Mouse (Mus musculus) neural tube, embryonic 10.5 days (tissue): Measurements from ENCODE around the gene Fndc3a.

Experiments used
- DNase-seq: peaks from one replicate; pipeline ENCODE4 v3.0.0-alpha.2; 2017; ENCODE audit warnings: low spot score; ENCODE audit errors: extremely low spot score

Gene Fndc3a

DNA sequence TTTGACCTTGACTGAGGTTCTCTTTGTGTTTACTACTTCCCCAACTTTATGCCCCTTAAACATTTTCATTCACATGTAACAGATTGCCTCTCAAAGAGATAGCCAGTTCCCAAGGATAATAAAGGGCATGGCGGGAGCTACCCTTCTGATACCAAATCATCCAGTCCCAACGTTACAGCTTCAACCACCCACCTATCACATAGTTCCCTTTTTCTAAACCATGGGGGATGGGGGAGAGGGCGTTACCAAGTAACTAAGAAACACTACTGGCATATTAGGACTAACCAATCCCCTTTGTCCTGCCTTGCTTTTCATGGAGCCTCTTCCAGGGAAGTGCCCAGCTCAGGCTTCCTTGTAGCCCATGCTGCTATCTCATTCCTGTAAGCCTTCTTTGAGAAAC, 32.6 kb downstream of the Fndc3a start:
- no peak for DNase-seq

DNA sequence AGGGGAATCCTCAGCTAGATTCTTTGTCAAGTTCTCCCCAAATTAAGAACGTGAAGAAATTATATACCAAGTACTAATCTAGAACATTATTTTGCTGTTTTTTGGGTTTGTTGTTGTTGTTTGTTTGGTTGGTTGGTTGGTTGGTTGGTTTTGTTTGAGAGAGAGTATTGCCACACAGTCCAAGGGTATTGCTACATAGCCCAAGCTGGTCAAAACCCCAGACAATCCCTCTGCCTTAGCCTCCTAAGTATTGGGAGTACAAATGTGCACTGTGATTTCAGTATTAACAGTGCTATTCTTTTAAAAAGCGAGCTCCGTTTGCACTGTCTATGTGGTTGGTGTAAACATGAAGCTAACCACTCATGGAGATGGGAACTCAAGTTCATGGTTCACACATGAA, 37.9 kb downstream of the Fndc3a start:
- no peak for DNase-seq

DNA sequence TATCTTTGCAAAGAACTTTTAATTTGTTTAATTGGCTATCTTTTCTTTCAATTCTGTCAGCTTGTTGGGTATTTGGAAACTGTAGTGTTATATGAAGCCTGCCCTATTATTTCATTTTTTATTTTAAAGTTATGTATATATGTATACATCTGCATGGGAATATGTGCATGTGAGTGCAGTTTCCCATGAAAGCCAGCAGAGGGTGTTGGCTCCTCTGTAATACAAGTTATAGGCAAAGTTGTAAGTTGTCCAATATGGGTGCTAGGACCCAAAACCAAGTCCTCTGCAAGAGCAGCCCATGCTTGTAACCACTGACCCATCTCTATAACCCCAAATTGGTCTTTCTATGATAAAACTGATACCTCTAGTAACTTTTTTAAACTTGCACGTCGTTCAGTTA, 38.8 kb downstream of the Fndc3a start:
- no peak for DNase-seq

DNA sequence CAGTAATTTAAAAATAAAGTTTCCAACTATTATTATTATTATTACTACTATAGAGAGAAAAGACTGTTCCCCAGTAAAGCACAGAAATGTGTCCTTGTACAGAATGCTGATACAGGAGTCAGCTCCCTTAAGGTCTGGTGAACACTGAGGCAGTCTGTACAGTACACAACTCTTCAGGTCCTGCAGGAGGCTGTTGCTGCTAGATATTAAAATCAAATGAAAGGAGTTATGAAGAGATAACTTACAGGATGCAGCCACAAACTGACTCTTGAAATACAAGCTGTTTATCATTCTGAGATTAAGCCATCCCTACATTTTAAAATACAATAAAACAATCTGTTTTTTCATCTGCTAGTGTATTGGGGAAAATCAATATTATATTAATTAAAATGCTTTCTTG, 60.5 kb downstream of the Fndc3a start:
- no peak for DNase-seq

DNA sequence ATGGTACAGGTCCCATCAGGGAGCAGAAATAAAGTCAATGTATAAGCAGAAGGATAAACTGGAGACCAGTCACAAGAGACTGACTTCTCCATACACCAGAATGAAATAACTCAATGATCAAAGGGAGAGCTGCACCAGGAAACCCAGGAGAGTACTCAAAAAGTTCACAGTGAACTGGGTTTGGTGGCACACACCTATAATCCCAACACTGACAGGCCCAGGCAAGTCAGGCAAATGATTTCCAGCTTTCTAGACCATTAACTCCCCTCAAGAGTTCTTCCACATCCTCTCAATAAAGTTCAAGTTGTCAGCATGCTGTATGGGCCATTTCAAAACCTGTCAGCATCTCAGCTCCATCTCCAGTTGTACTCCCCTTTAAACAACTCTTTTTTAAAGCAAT, 64.3 kb downstream of the Fndc3a start:
- DNase-seq = no peak

DNA sequence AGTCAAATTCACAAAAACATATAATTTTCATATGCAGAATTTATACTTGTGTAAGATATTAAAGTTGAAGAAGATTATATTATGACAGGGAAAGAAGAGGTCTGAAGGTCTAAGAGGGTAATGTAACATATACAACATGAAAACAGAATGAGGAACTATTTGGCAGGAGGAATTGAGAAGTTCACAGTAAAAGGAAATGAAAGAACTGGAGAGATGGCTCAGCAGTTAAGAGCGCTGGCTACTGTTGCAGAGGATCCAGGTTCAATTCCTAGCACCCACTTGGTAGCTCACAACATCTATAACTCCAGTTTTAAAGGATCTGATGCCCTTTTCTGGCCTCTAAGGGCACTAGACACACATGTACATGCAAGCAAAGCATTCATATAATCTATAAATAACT, 65.2 kb downstream of the Fndc3a start:
- no peak for DNase-seq

DNA sequence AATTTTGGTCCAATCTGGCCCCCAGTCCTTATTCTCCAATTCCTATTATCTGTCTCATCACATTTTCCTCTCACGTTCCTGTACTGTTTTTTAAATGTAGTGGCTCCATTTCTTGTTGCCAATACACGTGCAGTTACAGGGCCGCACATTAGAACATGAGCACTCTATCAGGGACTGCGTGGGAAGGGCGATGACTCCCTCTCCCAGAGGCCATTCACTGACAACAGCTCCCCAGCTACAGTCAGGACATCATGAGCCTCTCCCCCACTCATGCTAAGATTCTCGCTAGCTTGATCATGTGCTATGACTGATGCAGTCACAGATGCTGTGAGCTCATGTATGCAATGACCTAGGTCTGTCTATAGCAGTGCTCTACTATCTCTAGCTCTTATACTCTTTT, 71.3 kb downstream of the Fndc3a start:
- DNase-seq = no peak

DNA sequence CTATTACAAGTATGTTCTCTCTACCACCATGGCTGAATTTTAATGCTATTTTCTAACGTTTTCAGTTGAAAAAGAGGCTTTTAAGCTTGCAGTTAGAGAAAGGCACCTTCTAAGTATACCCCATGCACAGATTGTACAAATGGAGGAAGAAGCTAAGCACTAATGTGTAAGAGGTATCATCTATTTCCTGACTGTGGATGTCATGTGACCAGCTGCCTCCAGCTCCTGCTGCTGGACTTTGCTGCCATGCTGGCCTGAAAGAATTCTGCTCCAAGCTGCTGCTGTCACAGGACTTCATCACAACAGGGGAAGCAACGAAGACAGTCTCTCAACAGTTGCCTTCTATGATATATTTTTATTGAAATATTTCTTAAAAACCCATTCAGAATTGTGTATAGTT, 76.2 kb downstream of the Fndc3a start:
- DNase-seq = no peak

DNA sequence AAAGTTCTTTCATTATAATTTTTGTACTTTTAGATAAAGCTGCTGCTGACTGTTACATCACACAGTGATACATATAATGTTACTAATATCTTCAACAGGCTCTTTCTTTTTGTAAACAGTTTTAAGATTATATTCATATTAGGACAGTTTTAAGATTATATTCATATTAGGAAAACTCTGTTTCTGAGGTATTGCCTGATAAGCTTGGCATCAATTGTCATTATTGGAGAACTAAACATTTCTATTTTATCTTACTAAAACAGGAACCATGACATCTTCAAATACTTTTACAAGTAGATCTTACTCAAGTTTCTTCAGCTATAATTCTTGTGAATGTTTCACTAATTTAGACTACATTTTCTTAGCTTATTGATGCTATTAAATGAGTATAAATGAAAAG, 84.4 kb downstream of the Fndc3a start:
- no peak for DNase-seq

DNA sequence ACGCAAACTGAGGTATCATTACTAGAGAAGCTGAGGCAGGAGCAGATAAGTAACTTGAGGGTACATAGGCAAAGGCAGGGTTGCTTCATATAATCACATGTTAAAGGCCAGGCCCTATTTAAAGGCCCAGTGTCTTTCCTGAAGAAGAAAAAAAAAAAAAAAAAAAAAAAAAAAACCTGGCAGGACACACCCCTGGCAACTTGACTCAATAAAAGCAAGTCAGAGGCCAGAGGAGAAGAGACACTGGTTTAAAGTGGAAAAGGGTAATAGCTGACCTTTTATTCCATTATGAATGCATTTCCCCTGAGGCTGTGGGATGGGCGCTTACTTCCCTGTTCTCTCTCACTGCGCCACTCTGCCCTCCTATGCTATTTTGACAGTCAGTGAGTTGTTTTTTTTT, 105.7 kb downstream of the Fndc3a start:
- DNase-seq = no peak

DNA sequence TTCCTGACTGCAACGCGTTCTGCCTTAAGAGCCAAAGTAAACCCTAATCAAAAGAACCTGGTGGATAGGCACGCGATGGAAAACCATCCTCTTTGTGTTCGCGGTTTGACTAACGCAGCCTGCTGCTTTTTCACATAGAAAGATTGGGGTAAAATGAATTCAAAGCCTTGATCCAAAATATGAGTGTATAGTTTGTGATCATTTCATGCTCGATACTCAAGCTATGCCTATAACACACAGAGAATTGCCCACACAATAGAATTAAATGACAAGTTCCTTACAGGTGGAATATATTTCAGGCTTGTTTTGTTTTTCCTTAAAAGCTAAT, 106.6 kb downstream of the Fndc3a start:
- no peak for DNase-seq

DNA sequence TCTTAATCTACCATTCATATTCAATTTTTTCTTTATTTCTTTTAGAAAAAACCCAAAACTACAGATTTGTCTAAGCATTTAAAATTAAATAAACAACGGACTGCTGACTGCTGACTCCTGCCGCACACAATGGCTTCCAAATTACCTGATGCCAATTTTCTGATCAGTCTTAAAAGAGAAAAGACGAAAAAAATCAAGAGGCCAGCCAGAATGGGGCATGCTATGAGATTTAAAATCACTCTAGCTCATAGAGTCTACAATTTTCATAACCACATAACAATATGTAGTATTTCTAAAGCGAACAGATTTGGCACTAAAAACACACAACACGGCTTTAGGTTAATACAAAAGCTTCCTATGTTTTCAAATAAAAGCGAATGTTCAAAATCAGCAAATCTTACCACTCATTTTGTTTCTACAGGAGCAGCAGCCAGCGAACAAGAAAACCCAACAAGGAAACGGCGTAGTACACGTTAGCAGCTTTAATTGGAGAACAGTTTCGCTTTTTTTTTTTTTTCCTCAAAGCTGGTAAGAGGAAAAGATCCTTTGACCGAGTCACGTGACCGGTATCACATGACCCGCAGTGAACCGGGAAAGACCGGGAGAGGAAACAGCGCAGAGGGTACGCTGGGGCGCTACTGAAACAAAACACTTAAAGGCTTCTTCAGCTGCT, 107.1 kb downstream of the Fndc3a start:
- peak; percentile 90 for DNase-seq

DNA sequence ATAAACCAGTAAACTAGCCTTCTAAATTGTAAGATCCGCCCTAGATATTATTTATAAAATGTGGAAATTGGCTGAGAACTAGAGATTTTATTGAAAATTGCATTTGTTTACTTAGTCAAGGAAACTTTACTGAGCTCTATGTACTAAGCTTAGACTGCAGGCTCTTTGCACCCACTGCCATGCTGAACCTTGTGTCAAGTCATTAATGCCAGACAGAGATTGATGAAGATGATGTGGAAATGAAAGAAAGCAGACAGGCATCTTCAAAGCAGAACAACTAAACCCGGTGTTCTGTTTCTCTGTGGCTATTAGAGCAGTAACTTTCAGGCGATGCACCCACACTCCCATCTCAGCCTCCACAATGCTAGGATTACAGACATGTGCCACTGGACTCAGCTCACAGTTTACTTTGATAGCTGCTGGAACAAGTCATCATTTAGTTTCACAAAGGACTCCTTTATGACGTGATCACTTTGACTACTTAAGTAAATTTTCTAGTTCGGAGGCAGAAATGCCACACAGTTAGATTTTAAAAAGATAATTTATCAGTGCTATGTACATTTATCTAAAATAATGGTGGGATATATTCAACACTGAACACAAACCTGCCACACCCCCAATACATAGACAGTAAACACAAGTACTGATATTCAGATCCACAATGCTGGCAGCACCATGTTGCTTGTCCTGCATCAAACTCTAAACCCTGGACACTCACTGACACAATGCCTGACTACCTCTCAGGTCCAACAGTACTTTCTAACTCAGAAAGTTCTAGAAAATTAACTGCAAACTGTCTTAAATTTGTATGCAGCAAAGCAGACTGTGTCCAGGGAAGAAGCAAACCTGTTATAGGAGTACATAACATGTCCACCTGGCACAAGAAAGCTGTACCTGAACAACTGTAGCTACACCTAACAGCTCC, 108.2 kb downstream of the Fndc3a start:
- no peak for DNase-seq

DNA sequence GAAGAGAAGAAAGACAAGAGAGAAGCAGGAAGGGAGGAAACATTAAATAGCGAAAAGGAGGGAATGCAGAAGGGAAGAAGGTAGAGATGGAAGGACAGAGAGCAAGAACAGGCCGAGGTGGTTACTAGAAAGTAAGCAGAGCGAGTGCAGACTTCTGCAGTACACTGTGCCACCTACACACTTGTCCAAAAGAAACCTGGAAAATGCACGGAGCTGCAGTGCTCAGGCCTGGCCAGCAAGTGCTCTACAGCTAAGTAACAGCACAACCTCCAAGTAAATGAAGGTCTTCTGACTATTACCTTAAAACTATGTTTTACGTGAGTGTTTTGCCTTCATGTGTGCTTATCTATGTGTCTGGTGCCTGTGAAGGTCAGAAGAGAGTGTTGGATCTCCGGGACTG, 109.4 kb downstream of the Fndc3a start:
- DNase-seq = no peak

DNA sequence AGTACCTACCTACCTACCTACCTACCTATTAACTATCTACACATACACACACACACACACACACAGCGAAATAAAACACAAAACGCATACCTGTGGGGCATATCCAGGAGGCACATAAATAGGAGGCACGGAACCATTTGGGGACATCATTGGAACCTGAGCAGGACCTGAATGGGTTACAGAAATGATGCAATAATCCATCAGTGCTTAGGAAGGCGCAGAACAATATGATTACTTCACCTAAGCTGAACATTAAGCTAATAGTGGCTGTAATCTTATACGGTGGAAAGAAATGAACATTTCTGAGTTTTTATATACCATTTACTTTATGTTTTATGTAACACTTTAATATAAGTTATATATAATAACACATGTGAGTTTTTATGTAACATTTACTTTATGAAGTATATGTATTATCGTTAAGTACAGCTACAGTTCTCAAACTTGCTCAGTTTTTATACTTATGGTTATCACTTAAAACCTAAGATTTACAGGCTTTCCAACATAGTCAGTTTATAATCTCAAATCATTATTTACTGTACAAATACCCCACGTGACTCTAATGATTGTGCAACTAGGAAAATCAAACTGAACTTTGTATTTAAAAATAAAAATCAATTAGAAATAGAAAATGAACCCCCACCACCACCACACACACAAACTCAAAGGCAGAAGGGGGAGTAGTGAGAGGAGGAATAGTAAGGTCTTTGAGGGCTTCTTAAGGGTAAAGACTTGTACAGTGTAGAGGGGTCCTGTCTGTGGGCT, 110.6 kb downstream of the Fndc3a start:
- DNase-seq = no peak

DNA sequence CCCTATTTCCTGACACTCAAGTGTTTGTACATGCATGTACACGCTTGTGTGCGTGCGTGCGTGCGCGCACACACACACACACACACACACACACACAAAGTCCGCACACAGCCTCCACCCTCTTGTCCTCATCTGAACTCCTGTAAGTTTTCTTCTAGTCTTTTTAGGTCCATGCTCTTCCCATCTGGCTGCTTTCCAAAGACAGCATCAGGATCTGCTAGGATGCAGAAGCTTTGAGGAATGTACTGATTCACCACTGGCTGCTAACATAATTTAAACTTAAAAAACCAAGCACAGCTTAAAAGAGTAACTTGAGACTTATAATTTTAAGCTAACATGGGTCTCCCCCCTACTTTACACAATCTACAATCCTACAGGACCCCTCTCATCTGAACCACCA, 115.6 kb downstream of the Fndc3a start:
- DNase-seq = no peak

DNA sequence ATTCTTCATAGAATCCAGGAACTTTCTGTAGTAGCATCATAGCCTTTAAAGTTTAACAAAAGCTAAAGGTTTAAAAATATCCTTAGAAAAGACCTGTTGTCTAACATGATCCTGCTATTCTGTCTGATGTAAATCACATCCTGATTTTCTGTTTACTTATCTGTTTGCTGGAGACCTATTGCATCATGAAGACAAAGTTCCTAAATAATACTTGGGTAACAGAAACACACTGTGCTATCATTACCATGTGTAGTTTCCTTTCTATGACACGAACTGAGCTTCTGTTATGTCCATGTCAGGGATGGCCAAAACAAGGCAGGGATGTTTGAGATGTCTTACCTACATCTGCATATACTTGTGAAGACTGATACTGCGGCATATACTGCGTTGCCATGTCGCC, 120.4 kb downstream of the Fndc3a start:
- DNase-seq = no peak

DNA sequence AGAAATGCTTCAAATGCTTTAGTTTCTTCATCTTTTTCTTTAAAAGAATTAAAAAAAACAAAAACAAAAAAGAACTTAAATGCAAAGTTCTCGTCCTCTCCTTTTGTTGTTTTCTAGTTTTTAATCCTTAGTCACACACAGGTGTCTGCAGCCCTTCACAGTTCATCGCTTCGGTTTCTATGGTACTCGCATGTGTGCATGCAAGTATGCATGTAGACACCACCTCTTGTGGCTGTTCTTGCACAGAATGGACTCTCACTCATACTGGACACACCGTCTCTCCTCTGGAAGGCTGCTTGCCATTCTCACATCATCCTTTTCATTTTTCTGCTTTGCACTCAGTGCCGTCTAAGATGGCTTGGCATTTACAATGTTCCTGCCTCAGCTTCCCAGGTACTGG, 126.8 kb downstream of the Fndc3a start:
- DNase-seq = no peak

DNA sequence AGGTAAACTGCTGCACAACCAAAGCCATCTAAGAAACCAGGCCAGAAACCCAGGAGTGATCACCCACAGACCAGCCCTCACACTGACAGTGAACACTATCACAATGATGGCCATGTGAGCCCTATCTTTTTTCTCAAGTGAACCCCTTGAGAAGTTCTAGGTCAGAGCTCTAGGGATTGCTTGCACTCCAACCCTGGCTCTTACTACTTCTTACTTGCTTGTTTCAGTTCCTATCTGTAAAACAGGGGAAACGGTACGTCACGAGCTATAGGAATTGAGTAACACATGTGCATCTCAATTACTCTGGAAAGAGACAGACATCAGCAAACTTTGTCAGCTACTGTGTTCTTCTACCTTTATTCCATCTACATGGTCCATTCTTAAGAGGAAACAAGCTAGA, 128.8 kb downstream of the Fndc3a start:
- no peak for DNase-seq

DNA sequence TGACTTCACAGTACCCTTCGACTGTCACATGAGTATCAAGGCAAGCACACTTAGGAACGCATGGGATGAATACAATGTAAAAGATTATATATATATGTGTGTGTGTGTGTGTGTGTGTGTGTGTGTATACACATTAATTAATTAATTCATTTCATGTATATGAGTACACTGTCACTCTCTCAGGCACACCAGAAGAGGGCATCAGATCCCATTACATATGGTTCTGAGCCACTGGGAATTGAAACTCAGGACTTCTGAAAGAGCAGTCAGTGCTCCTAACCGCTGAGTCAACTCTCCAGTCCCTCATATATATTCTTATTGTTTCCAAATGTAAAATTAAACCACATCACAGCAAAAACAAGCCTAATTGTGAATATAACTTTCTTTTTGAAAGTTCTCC, 133.5 kb downstream of the Fndc3a start:
- DNase-seq = no peak

DNA sequence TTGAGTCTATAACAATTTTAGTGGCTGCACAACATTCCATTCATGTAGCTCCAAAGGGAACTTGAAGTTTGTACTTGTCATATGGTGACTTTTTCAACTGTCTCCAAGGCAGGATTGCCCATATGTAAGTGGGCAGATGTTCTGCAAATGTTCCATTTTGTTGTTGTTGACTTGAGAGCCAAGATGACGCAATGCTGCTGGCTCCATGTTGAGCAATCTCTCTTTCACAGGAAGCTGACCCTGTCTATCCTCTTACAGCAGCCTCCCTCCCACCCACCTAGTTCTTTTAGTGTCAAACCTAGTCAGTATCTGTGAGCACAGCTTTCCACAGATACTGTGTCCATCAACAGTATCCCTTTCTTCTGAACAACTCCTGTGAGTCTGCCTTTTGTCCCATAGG, 145.9 kb downstream of the Fndc3a start:
- no peak for DNase-seq

DNA sequence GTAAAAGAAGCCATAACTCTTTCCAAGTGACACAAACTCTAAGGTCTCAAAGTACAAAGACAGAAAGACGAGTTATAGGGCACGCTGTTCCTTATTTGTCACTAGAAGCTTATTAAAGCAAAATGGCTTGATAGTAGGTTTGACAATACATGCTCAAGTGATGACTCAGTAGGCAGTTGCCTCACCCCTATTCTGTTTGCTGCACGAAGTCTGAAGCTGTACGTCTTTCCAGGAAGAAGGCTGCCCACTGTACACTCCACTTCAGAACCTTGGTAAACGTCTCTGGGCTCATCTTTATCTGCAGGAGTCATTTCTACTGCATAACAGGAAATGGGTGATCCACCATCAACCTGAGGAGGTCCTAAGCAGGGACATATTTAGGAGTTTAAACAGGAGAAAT, 151.0 kb downstream of the Fndc3a start:
- DNase-seq = no peak
